Mouse (Mus musculus) embryo, embryonic 11.5 days (tissue): ENCODE measurements around the gene Kng1.
A peak's percentile ranks its signal among the peaks of the same experiment; 100 is the strongest.
"Not testable (repeated sequence)": the region's sequence is repeated elsewhere in the genome, so short reads cannot be mapped to it uniquely, and the experiment has no call there.

Experiments
- DNase-seq: peaks from one replicate; pipeline ENCODE4 v3.0.0-alpha.2; 2012; ENCODE audit warnings: low read depth, low spot score

Kng1 gene

GRCm38 (mm10) chr16:23094136-23094535 is 36.5 kb downstream of the Kng1 start:
- DNase-seq, result no peak

DNA sequence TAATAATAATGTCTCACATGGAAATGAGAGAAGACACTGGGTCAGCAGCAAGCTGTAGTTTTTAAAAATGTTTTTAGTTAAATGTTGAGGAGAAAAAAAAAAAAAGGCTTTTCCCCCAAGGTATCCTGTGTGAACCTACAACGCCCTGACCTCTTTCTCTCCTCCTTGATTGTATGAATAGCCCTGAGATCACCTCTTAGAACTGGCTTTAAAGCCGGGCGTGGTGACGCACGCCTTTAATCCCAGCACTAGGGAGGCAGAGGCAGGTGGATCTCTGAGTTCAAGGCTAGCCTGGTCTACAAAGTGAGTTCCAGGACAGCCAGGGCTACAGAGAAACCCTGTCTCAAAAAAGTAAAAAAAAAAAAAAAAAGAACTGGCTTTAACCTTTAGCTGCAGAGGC is 37.9 kb downstream of the Kng1 start:
- not testable (repeated sequence) for DNase-seq

DNA sequence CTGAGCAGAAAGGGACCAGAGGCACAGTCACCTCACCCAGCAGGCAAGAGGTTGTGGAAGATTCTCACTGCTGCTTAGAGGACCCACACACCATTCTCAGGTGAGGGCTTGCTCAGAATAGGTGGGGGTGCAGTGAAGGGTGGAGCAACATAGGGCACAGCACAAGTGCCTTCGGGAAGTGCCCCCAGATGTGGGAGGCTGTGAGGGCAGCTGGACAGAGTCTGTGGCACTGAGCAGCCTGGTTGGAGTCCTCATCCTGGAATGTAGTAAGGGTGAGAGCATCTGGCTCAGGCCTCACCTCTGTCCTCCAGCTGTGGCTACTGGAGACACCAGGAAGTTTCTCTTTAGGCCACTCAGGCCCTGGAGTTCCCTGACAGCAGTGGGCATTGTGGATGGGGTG is 39.2 kb downstream of the Kng1 start:
- DNase-seq, result not testable (repeated sequence)

GRCm38 (mm10) chr16:23097290-23098104 is 39.8 kb downstream of the Kng1 start:
- not testable (repeated sequence) for DNase-seq

DNA sequence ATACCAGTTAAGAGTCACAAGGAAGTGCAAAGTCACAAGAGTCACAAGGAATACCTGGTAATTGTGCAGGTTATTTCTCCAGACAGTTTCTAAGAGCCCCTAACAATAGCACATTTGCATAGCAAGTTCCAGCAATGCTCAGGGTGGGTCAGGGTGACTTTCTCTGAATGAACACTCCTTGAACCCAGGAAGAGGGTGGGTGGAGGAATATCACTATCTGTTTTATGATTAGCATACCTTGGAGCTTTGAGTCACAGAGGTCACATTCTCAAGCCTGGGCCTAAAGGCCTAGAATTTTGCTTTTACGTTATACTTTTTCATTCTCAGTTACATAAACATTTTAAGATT is 40.4 kb downstream of the Kng1 start:
- DNase-seq, result not testable (repeated sequence)

DNA sequence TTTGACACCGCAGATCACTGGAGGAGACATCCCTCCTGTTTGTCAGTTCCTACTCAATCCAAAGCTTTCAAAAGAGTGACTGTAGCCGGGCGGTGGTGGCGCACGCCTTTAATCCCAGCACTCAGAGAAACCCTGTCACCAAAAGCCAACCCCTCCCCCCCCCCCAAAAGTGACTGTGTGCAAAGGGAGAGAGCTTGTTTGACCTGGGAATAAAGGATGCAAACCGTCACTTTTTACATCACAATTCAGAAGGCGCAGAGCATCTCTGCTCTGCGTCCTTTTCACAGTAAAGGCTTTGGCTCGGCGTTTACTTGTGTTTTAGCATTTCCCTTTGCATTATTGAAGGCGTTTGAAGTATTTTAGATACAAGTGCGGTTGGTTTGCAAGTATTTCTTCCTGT is 42.0 kb downstream of the Kng1 start:
- DNase-seq, result no peak

DNA sequence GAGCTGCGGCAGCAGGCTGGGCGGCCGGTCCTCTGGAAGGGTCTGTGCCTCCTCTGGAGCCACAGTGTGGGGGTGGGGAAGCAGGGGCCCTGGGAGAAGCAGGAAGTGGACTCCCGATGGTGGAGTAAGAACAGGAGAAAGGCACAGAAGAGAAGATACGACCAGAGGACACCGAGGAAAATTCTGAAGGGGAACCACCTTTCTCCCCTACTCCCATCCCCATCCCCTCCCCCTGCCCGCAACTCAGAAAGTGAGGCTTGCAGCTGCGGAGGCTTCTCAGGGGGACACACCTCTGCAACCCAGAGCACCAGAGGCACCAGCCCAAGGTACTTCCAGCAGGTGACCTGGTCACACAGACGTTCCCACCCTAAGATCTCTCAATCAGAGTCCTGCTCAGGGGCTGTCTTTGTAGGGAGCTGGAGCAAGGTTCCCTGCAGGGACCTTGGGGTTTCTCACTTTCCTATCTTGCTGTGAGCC is 42.5 kb downstream of the Kng1 start:
- DNase-seq, result no peak

DNA sequence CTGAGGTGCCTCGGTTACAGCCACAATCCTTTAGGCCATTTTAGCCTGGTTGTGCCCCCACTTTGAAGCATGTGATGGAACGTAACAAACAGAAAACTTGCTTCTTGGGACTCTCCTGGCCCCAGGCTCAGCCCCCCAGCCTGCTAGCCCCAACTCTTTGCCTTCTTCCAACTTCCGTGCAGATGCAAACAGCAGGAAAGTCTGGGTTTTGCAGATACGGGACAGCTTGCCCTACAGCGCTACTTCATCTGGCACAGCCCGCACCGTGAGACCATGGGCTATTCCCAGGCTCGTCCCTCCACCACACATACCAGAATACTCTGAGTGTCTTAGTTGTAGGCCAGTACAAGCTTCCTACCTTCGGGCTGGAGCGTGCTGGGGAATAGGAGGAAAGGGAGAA is 42.9 kb downstream of the Kng1 start:
- DNase-seq, result no peak

DNA sequence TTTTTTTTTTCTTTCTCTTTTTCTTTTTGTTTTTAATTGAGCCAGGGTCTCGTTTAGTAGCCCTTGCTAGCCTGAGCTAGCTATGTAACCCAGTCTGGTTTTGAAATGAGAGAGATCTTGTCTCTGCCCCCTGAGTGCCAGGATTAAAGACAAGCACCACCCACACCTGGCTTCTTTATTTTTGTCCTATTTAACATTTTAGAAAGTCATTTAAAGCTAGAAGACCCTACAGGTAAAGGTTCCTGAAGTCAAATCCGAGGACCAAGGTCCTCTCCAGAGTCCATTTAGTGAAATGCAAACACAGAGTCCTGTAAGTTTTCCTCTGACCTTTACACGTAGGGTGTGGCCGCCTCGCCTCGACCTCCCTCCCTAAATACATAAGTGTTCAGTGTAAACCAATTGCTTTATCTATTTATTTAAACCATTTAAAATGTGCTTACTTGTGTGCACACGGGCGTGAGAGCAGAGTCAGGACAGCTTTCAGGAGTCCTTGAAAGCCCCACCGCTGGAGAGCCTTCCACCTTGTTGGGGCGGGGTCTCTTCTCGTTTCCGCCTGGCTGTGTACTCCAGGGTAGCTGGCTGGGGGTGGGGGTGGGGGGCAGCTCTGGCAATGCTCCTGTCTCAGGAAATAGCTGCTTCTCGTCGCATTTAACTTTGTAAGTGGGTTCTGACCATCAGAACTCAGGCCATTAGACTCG is 44.8 kb downstream of the Kng1 start:
- DNase-seq, result no peak

GRCm38 (mm10) chr16:23103038-23103745 is 45.5 kb downstream of the Kng1 start:
- DNase-seq, result no peak

GRCm38 (mm10) chr16:23103841-23104240 is 46.2 kb downstream of the Kng1 start:
- DNase-seq, result no peak

DNA sequence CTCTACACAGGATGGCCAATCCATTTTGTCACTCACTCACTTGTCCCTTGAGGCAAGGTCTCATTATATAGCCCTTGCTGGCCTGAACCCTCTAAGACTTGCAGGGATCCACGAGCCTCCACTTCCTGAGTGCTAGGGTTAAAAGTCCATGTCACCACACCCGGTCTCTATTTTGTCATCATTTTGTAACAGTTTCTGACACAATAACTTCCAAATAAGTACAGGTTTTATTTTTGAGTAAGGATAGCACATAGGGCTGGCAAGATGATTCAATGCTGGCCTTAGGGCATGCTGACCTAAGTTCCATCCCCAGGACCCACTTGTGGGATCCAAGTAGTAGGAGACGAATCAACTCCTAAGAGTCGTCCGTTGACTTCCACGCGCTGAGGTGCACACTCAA is 48.5 kb downstream of the Kng1 start:
- no peak for DNase-seq

- peak; percentile 87 for DNase-seq
Observed at GRCm38 (mm10) chr16:23107231-23107942, 49.7 kb downstream of the Kng1 start, which contains the start of gene Eif4a2. Gene Eif4a2, plus strand, starts transcription at chr16:23107444.

DNA sequence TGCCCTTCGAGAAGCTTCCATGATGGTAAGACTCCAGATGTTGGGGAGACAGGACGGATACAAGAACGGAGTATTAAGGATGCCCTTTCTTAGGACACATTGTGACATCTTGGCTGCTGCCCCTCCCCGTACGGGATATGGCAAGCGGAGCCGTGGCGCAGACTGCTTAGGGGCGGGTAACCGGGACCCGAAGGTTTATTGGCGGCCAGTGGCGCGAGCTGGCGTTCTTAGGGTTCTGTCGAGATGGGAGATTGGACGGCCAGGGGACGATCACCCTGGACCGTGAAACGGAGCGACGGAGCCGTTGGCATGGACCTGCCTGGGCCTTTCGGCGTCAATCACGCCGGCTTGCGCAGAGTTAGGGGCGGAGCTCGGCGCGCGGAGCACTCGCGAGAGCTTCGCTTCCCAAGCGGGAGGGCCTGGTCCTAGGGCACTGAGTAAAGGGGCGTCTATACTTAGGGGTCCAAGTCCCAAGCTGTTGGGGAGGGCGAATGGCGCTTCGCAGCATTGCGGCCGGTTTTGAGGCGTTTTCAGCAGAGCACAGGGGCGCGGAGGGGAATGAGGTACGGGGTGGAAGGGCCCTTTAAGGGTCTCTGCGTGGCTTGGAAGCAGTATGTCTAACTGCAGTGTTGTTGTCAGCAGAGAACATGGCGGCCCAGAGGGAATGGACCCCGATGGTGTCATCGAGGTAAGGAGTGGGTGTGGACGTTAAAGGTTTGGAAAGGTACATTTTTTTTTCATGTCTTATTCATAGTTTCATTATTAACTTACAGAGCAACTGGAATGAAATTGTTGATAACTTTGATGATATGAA is 50.5 kb downstream of the Kng1 start:
- peak; percentile 71 for DNase-seq

- no peak for DNase-seq
Observed at GRCm38 (mm10) chr16:23108943-23109342, 51.3 kb downstream of the Kng1 start.

DNA sequence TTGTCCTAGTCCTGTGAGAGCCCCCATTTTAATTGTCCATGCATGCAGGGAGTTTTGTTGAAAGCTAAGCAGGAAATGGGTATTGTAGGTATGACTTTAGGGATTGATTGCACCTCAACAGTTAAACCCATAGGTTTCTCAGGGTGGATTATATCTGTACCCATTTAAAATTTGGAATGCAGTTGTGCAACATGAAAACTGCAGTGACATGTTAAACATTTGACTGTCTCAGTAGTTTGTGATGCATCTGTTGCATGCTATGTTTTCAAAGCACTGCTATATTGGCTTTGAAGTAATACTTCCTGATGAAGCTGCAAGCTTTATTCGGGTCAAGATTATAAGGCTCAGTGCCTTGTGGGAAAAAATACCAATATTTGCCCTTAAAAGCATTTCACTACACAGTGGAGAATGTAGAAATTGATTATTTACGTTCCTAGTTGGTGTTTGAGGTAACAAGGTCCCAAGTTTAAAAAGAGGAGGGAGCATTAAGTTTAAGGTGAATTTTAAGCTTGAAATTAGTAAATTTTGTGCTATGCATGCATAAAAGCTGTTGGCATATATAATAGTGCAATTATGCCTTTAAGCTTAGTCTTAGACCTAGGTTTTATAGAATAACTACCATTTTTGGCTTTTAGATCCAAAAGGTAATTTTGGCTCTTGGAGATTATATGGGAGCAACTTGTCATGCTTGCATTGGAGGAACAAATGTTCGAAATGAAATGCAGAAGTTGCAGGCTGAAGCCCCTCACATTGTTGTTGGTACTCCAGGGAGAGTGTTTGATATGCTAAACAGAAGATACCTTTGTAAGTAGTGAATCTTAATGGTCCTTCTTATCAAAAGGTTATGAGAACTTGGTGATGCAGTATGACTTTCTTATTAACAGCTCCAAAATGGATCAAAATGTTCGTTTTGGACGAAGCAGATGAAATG is 52.0 kb downstream of the Kng1 start:
- no peak for DNase-seq

DNA sequence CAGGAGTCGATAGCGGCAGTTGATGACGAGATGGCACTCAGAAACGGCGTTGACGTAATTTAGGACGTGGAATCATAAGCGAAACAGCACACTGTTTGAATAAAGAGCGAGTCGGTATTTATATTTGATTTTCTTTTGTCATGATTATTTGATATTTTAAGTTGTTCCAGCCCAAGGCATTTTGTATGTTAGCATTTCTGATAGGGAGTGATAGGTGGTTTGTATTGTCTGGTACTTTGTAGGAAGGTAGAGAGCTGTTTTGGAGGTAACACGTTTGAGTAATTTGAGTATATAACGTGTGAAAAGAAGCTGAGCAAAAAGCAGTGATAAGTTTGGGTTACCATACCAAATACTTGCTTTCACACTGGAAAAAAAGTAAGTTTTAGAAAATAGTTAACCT is 54.7 kb downstream of the Kng1 start:
- DNase-seq, result no peak

GRCm38 (mm10) chr16:23112861-23113435 is 55.3 kb downstream of the Kng1 start:
- DNase-seq, result no peak

- no peak for DNase-seq
Observed at GRCm38 (mm10) chr16:23113903-23114302, 56.2 kb downstream of the Kng1 start.
